17 mouse cellular contexts compared by ENCODE assay signal in the genomic region with DNA sequence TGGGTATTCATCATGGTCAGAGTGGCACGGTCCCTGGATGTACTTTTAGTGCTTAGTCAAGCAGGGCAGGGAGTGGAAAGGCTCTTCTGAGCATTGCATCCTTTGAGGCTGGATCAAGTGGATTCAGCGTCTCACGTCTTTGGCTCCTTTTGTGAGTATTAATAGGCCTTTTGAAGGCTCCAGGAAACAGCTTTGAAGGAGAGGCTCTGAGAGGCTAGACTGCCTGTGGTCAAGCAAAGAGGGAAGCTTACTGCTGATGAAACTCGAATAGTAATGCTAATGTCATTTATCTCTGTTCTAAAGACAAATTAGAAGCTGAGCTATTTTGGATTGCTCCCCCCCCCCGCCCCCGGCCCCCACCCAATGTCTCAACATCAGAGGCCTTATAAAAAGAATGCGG.
A peak's percentile ranks its signal among the peaks of the same experiment; 100 is the strongest.
DNase-seq lines count a peak whose midpoint lies in the region; ATAC-seq and TF ChIP-seq lines count a peak whose summit lies in the region.
"Had no signal": no experiment of that assay in that cellular context is flagged by ENCODE, and none has a peak within 500 bp of the region (broad histone marks: within the 10 kb centered on the region; RNA-seq: fewer than 3 reads in every experiment).

No protein-coding gene starts in this region.

- peak; percentile 4 for DNase-seq in urinary bladder, postnatal 14 days (ENCODE audit: low spot score)
- DNase-seq in urinary bladder, postnatal 36 days (ENCODE audit: low spot score in 2 of 2) = no peak
- DNase-seq in gastrocnemius, adult 18-20 months (ENCODE audit: low spot score) = no peak
- DNase-seq in cerebellum, postnatal 36 days = no peak
- DNase-seq: adrenal gland, postnatal 25 days; heart, postnatal 10 days; kidney, adult 2 months; kidney, postnatal 4 days; right cerebral cortex, postnatal 25 days; thymus, adult 18-20 months had no signal

- H3K9ac ChIP-seq in intestine, postnatal 0 days (ENCODE audit: low read depth, low read length) = no peak overlapping the region
- no peak overlapping the region for H3K9ac ChIP-seq in intestine, embryonic 16.5 days (ENCODE audit: low read depth, low read length)
- H3K9ac ChIP-seq: embryonic facial prominence, embryonic 12.5 days; hindbrain, embryonic 14.5 days had no signal

- H3K9me3 ChIP-seq in intestine, postnatal 0 days (ENCODE audit: control insufficient read depth) = no peaks in the 10 kb centered on the region
- no peaks in the 10 kb centered on the region for H3K9me3 ChIP-seq in intestine, embryonic 16.5 days (ENCODE audit: control insufficient read depth, low read length)
- H3K9me3 ChIP-seq: embryonic facial prominence, embryonic 12.5 days; midbrain, embryonic 10.5 days had no signal

- 53% methylated on average over 7 of the region's 7 CpGs for WGBS in intestine, postnatal 0 days
- WGBS in intestine, embryonic 16.5 days = 57% methylated on average over 7 of the region's 7 CpGs

- TF ChIP-seq POLR2A in embryonic fibroblast, embryonic 13.5 days (IDR thresholded peaks at IDR 0.05; ENCODE audit: low read depth, low read length) = no peak

- H3K4me1 ChIP-seq in intestine, postnatal 0 days (replicated peaks; ENCODE audit: control insufficient read depth, insufficient read depth, low read length) = no peaks in the 10 kb centered on the region
- no peaks in the 10 kb centered on the region for H3K4me1 ChIP-seq in intestine, embryonic 16.5 days (ENCODE audit: control insufficient read depth, insufficient read depth, low read length)
- H3K4me1 ChIP-seq in embryonic fibroblast, embryonic 13.5 days (ENCODE audit: control insufficient read depth, insufficient read depth, low read length) = peaks cover 6% of the 10 kb centered on the region
- H3K4me1 ChIP-seq: embryonic facial prominence, embryonic 12.5 days had no signal

- TF ChIP-seq CTCF in intestine, postnatal 0 days (IDR thresholded peaks at IDR 0.05; ENCODE audit: low read depth) = no peak
- no peak for TF ChIP-seq CTCF in embryonic fibroblast, embryonic 13.5 days (IDR thresholded peaks at IDR 0.05; ENCODE audit: borderline replicate concordance, insufficient read depth, low read length)

- no peak overlapping the region for H3K27ac ChIP-seq in intestine, postnatal 0 days (ENCODE audit: low read depth, low read length)
- no peak overlapping the region for H3K27ac ChIP-seq in intestine, embryonic 16.5 days (ENCODE audit: low read length)
- peak overlapping the region; percentile 70 for H3K27ac ChIP-seq in embryonic fibroblast, embryonic 13.5 days (ENCODE audit: insufficient read depth, low read length)
- H3K27ac ChIP-seq: embryonic facial prominence, embryonic 12.5 days; hindbrain, embryonic 14.5 days; midbrain, embryonic 10.5 days had no signal

- no peaks in the 10 kb centered on the region for H3K36me3 ChIP-seq in intestine, postnatal 0 days (ENCODE audit: control insufficient read depth, insufficient read depth)
- H3K36me3 ChIP-seq in intestine, embryonic 16.5 days (ENCODE audit: control insufficient read depth, insufficient read depth, low read length) = no peaks in the 10 kb centered on the region
- H3K36me3 ChIP-seq: embryonic facial prominence, embryonic 12.5 days; midbrain, embryonic 10.5 days had no signal

- H3K27me3 ChIP-seq in intestine, postnatal 0 days (replicated peaks; ENCODE audit: control insufficient read depth, insufficient read depth, low read length) = no peaks in the 10 kb centered on the region
- H3K27me3 ChIP-seq in intestine, embryonic 16.5 days (replicated peaks; ENCODE audit: control insufficient read depth, insufficient read depth, low read length) = no peaks in the 10 kb centered on the region
- H3K27me3 ChIP-seq: embryonic facial prominence, embryonic 12.5 days had no signal

- no peak for ATAC-seq in intestine, postnatal 0 days
- no peak for ATAC-seq in intestine, embryonic 16.5 days
- no peak for ATAC-seq in erythroblast, adult 5-6 weeks (replicated peaks; ENCODE audit: low FRiP score, poor library complexity, severe bottlenecking)

- no peak overlapping the region for H3K4me3 ChIP-seq in intestine, postnatal 0 days (ENCODE audit: low read depth, low read length)
- no peak overlapping the region for H3K4me3 ChIP-seq in intestine, embryonic 16.5 days (ENCODE audit: low read length)
- no peak overlapping the region for H3K4me3 ChIP-seq in embryonic fibroblast, embryonic 13.5 days (ENCODE audit: insufficient read depth, low read length)
- H3K4me3 ChIP-seq: embryonic facial prominence, embryonic 12.5 days; midbrain, embryonic 10.5 days had no signal

- H3K4me2 ChIP-seq in intestine, postnatal 0 days (replicated peaks; ENCODE audit: low read depth) = 0 out of 2 replicates have a peak overlapping the region, but pooled peaks have one; percentile 1
- H3K4me2 ChIP-seq in intestine, embryonic 16.5 days (ENCODE audit: low read depth, low read length) = no peak overlapping the region
- H3K4me2 ChIP-seq: embryonic facial prominence, embryonic 12.5 days; hindbrain, embryonic 14.5 days had no signal
